Mouse (Mus musculus) kidney, postnatal 0 days (tissue): Measurements from ENCODE around the gene Aspg. TPM values are rescaled to one million over a fixed set of nuclear protein-coding genes. Genes with fewer than 3 reads are reported as not detected.

Experiments
- ATAC-seq: fragments of 200-750 bp; cut with Nextera tagmentation; replicated peaks from 2 replicates; pipeline ENCODE4 v1.8.0; 2017; ENCODE audit warnings: low read depth, moderate number of reproducible peaks, moderate TSS enrichment, moderate library complexity; ENCODE audit not compliant: low FRiP score
- DNase-seq: peaks from one replicate; pipeline ENCODE4 v3.0.0-alpha.2; 2016; ENCODE audit warnings: low spot score
- H3K27ac ChIP-seq: fragments of 300-500 bp; sonication (generic); 2 replicates; pipeline ENCODE4 v1.5.1; 2014; ENCODE audit warnings: mild to moderate bottlenecking
- H3K27me3 ChIP-seq: fragments of 300-500 bp; sonication (generic); 2 replicates; pipeline ENCODE4 v1.6.1; 2014; ENCODE audit warnings: low read length, mixed read lengths; ENCODE audit not compliant: insufficient read depth
- H3K36me3 ChIP-seq: fragments of 300-500 bp; sonication (generic); 2 replicates; pipeline ENCODE4 v1.6.1; 2014; ENCODE audit warnings: low read length, mixed read lengths; ENCODE audit not compliant: insufficient read depth
- H3K4me1 ChIP-seq: fragments of 300-500 bp; sonication (generic); replicated peaks from 2 replicates; pipeline ENCODE4 v1.6.1; 2014; ENCODE audit warnings: antibody characterized with exemption, low read length, mixed read lengths; ENCODE audit not compliant: insufficient read depth
- H3K4me2 ChIP-seq: fragments of 300-500 bp; sonication (generic); 2 replicates; pipeline ENCODE4 v1.6.1; 2014; ENCODE audit warnings: mild to moderate bottlenecking, low read length, moderate library complexity, mixed read lengths
- H3K4me3 ChIP-seq: fragments of 300-500 bp; sonication (generic); replicated peaks from 2 replicates; pipeline ENCODE4 v1.5.1; 2014; ENCODE audit warnings: low read depth, low read length
- H3K9ac ChIP-seq: fragments of 300-500 bp; sonication (generic); 2 replicates; pipeline ENCODE4 v1.6.1; 2014; ENCODE audit warnings: low read depth, low read length
- H3K9me3 ChIP-seq: fragments of 300-500 bp; sonication (generic); replicated peaks from 2 replicates; pipeline ENCODE4 v1.6.1; 2016; ENCODE audit warnings: low read length, inconsistent platforms, mixed read lengths
- CTCF ChIP-seq: IDR thresholded peaks from 2 replicates; pipeline ENCODE4 v1.5.1; 2016; ENCODE audit warnings: antibody characterized with exemption, low read depth, mild to moderate bottlenecking, moderate library complexity
- WGBS: fragments of 180-500 bp; shearing (Covaris S2); extraction: QIAGEN DNeasy Blood & Tissue Kit; methylation state at CpG from one replicate; pipeline ENCODE4 v1.1.7; 2014; 5-methylcytosine and 5-hydroxymethylcytosine counted together
- polyA plus RNA-seq: library from polyadenylated mRNA; unstranded; fragments of >200 nt; fragmentation: Nextera tagmentation; extraction: Ambion mirVana; gene quantifications from 2 replicates; pipeline ENCODE4 v1.2.1, GENCODE M21; 2015

Gene Aspg
- polyA plus RNA-seq, 1 experiment from 2014 or later: 2.2 TPM

DNA sequence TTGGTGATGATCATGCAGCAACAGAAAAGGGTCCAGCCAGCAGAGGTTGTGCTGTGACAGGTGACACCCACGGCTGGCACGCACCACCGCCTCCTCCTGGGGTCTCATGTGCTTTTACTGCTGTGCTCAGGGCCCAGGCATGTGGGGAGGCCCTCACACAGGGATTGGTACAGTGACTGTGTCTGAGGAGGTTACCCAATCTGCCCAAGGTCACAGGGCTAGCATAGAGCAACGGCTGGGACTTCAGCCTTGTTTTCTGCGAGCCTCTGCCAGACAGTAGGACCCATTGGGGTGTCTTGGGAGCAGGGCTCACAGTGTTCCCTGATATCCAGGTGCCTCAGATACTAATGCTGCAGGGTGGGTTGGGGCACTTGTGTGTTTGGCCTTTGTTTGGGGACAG is 4.8 kb downstream of the Aspg start:
- H3K4me3 ChIP-seq: no peak overlapping the region
- no peak for TF ChIP-seq CTCF
- 0 out of 2 replicates have a peak, but pooled peaks cover 9% of the 10 kb centered on the region for H3K4me1 ChIP-seq
- no peaks in the 10 kb centered on the region for H3K9me3 ChIP-seq
- no peaks in the 10 kb centered on the region for H3K27me3 ChIP-seq
- no peak overlapping the region for H3K9ac ChIP-seq
- no peak for DNase-seq
- no peak overlapping the region for H3K4me2 ChIP-seq
- no peaks in the 10 kb centered on the region for H3K36me3 ChIP-seq
- no peak overlapping the region for H3K27ac ChIP-seq
- ATAC-seq: no peak
- 67% methylated on average over 5 of the region's 5 CpGs for WGBS

DNA sequence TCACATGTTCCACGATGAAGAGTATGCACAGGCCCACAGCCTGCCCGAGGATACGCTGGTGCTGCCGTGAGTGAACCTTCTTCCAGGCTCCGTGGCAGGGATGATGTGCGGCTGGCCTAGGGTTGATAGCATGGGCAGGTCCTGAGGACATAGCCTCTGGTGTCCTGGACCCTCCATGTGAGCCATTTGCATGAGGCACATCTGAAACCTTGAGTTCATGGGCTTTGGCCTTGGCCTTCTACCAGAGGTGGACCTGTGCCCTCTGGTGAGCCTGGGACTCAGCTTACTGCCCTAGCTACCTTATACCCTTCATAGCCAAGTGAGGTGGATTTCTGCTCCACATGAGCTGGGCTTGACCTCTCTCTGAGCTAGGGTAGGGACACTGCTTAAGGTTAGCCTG is 5.8 kb downstream of the Aspg start:
- H3K27ac ChIP-seq: no peak overlapping the region
- TF ChIP-seq CTCF: no peak
- no peak for DNase-seq

GRCm38 (mm10) chr12:112112686-112113396 is 6.4 kb downstream of the Aspg start:
- WGBS: 14% methylated on average over 13 of the region's 13 CpGs
- DNase-seq: no peak
- H3K27me3 ChIP-seq: no peaks in the 10 kb centered on the region
- H3K27ac ChIP-seq: no peak overlapping the region
- no peaks in the 10 kb centered on the region for H3K9me3 ChIP-seq
- no peak overlapping the region for H3K9ac ChIP-seq
- no peaks in the 10 kb centered on the region for H3K36me3 ChIP-seq
- peak; percentile 44; the same call in 1 of the 2 replicates for ATAC-seq
- no peak overlapping the region for H3K4me3 ChIP-seq
- no peak for TF ChIP-seq CTCF
- 0 out of 2 replicates have a peak, but pooled peaks cover 2% of the 10 kb centered on the region for H3K4me1 ChIP-seq
- H3K4me2 ChIP-seq: no peak overlapping the region

More for the DNA sequence above, 5.8 kb downstream of the Aspg start:
- Histone ChIP-seq H3K27me3 (no peaks in the 10 kb centered on the region), H3K9me3 (no peaks in the 10 kb centered on the region), H3K4me2 (no peak overlapping the region), H3K9ac (no peak overlapping the region), H3K4me3 (no peak overlapping the region), H3K36me3 (no peaks in the 10 kb centered on the region), H3K4me1 (0 out of 2 replicates have a peak, but pooled peaks cover 2% of the 10 kb centered on the region)
- ATAC-seq: no peak
- 91% methylated on average over 6 of the region's 6 CpGs for WGBS

DNA sequence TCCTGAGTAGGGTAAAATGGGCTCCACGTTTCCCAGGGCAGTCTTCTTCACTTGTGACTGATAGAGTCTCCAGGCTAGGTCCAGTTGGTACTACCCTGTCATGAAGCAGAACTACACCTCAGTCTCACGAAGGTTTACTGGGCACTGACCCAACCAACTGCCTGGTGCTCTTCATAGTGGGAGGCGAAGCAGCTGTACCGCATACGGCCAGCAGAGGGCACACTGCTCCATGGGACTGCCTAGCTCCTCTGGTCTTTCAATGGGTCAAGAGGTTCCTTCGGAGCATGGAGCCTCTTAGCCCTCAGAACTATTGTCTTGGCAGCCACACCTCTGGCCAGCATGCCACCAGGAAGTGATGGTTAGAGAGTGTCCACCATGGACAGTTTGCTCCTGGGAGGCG is 7.2 kb downstream of the Aspg start:
- Histone ChIP-seq H3K27ac (no peak overlapping the region), H3K9ac (no peak overlapping the region), H3K9me3 (no peaks in the 10 kb centered on the region), H3K4me1 (0 out of 2 replicates have a peak, but pooled peaks cover 2% of the 10 kb centered on the region), H3K36me3 (no peaks in the 10 kb centered on the region), H3K4me2 (no peak overlapping the region), H3K27me3 (no peaks in the 10 kb centered on the region), H3K4me3 (no peak overlapping the region)
- peak; percentile 85 for DNase-seq
- peak; percentile 100 for TF ChIP-seq CTCF
- 16% methylated on average over 7 of the region's 7 CpGs for WGBS
- ATAC-seq: peak; percentile 29; the same call in 1 of the 2 replicates

GRCm38 (mm10) chr12:112117006-112117405 is 10.5 kb downstream of the Aspg start:
- H3K36me3 ChIP-seq: no peaks in the 10 kb centered on the region
- DNase-seq: no peak
- H3K9ac ChIP-seq: no peak overlapping the region
- H3K9me3 ChIP-seq: no peaks in the 10 kb centered on the region
- H3K4me3 ChIP-seq: no peak overlapping the region
- H3K27ac ChIP-seq: no peak overlapping the region
- no peak overlapping the region for H3K4me2 ChIP-seq
- no peak for ATAC-seq
- no peaks in the 10 kb centered on the region for H3K27me3 ChIP-seq
- H3K4me1 ChIP-seq: 0 out of 2 replicates have a peak, but pooled peaks cover 2% of the 10 kb centered on the region
- 86% methylated on average over 5 of the region's 5 CpGs for WGBS
- TF ChIP-seq CTCF: no peak

DNA sequence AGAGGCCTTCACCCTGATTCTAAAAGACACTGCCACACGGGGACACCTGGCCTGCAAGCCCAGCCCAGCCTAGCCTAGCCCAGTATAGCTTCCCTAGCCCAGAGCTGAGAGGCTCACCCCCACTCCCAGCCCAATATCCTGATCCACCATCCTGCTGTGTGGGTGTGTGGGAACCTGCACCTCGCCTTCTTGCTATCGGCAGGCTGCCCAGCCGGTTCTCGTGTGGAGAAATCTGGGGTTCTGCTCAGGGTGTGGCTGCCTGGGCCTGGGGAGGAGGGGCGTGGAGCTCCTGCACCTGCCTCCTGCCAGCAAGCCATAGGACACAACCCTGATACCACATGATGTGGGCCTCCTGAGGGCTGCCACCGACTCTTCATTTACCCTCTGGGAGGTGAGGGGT is 11.2 kb downstream of the Aspg start:
- Histone ChIP-seq H3K27ac (no peak overlapping the region), H3K4me2 (no peak overlapping the region), H3K4me3 (no peak overlapping the region), H3K9ac (no peak overlapping the region), H3K36me3 (no peaks in the 10 kb centered on the region), H3K27me3 (no peaks in the 10 kb centered on the region), H3K9me3 (no peaks in the 10 kb centered on the region), H3K4me1 (0 out of 2 replicates have a peak, but pooled peaks cover 2% of the 10 kb centered on the region)
- 75% methylated on average over 7 of the region's 7 CpGs for WGBS
- ATAC-seq (no peak), DNase-seq (no peak)
- TF ChIP-seq CTCF: no peak
